Mouse (Mus musculus) megakaryocyte, embryonic 14.5 days (primary cell): ENCODE results near the gene Olfr1112.

Experiments
- FLI1 ChIP-seq: IDR thresholded peaks from 2 replicates; pipeline ENCODE4 v1.6.1; 2012; ENCODE audit warnings: low read length, inconsistent platforms, mixed read lengths
- GATA1 ChIP-seq: IDR thresholded peaks from 3 replicates; pipeline ENCODE4 v1.6.1; 2012; ENCODE audit warnings: mixed read lengths, low read length, inconsistent platforms, borderline replicate concordance

GRCm38 (mm10) chr2:87152524-87152923 is 35.1 kb upstream of the Olfr1112 start, which contains the start of gene Olfr1111:
- TF ChIP-seq GATA1 (no peak), FLI1 (no peak)
